Mouse (Mus musculus) 3T3-L1 (cell line): Measurements from ENCODE around the gene Cd160.

Experiments
- DNase-seq: peaks from one replicate; pipeline ENCODE4 v3.0.0-alpha.2; 2015; ENCODE audit warnings: low read depth, low spot score

Cd160 gene

GRCm38 (mm10) chr3:96828984-96829383 is at the start of gene Cd160, which contains the start of gene Pdzk1:
Gene Cd160 (minus strand): TSS chr3:96829351.
Gene Pdzk1 (plus strand): TSS chr3:96829284.
- DNase-seq, result no peak

DNA sequence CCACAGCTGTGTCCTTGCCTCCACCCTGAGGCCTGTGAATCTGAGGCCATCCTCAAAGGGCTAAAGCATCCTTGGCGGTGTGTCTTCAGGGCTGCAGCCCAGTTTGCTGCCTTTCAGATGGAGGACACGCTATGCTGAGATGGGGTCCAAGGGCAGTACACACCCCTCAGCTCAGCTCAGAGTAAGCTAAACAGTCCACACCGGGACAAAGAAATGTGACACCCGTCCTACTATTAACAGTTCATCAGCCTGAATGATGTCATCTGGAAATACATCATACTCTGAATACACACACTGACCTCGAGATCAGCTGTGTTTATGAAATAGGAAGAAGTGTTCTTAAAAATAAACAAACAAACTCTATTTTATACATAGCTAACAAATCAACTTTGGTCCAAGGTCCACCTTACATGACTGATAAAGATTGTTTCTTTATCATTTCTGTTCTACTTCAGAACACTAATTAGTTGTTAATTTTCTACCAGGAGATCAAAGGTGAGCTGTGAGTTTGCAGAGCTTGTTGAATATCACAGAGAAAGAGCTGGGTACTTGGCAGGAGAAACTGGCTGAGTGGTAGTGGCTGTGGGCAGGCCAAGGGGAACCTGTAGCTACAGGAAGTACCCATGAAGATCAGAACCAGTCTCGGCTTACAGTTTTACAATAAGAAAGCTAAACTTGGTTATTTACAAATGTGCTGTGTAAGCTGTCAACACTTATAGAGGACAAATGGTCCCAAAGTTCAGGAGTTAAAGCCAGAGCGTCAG is 45.8 kb upstream of the Cd160 start:
- DNase-seq, result no peak

DNA sequence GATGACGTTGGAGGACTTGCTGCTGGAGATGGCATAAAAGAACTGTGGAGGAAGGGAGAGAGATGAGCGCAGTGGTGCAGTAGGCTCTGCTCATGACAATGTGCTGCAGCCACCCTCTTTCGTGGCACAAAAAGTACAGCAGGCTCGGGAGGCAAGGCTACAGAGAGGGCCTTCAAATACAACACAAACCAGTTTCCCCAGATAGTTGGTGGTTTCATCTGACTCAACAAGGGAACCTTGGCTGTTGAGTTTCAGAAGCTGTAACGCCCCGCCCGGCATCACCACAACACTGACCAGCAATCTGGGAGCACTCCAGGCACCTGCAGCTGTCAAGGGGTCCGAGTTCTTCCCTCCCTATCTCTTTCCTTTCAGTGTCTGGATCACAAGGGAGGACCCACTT is 43.4 kb upstream of the Cd160 start:
- DNase-seq, result no peak

GRCm38 (mm10) chr3:96871070-96871469 is 41.9 kb upstream of the Cd160 start:
- DNase-seq, result no peak

DNA sequence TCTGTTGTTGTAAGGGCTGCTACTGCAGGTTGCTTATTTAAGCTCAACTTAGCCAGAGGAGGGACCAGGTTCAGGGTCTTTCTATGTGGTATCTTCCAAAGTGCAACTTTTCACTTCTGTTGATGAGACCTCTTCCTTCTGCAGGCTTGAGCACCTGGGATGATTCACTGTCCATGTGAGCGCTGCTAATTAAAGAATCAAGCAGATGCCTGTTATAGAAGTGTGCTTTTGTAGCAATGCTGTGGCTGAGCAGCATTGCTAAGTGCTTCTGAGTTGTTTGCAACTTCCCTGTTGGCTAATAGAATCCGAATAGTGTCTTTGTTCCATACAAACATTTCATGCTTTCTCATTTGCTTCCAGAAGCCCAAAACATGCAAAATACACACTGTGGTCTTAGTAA is 41.1 kb upstream of the Cd160 start:
- DNase-seq, result no peak

DNA sequence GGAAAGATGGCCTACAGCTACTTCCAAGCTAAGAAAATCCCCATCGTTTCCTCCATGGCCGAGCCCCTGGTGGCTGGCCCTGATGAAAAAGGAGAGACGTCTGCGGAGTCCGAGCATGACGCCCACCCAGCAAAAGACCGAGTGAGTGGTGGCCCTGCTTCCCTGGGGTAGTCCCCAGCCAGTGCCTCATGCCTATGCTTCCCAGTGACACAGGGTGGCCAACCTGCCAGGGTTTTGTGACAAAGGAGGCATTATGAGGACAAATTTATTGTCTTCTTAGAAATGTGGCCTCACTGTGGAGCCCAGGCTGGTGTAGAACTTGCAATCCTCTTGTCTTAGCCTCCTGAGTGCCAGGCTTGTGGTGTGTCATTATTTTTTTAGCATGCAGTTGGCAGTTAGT is 39.9 kb upstream of the Cd160 start:
- DNase-seq, result no peak

DNA sequence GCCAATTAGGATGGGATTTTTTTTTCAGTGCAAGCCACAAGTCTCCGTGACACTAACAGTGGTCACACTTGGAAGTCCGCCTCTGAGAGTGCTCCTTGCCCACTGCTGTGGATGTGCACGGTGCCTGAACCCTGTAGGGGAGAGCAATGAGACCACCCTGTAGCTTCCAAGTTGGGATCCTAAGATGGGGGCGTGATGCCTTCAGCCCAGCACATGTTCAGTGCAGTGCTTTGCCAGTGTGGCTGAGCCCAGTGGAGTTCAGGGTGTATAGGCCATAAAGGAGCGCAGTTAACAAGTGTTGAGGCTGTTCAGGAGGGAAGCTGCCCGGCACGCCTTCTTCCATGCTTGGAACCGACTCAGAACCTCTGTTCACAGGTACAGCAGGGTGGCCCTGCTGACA is 39.4 kb upstream of the Cd160 start:
- DNase-seq, result no peak

- no peak for DNase-seq
These were observed 38.7 kb upstream of the Cd160 start for GRCm38 (mm10) chr3:96867863-96868262.

- DNase-seq, result no peak
These were observed 31.3 kb upstream of the Cd160 start for GRCm38 (mm10) chr3:96860498-96860897.

DNA sequence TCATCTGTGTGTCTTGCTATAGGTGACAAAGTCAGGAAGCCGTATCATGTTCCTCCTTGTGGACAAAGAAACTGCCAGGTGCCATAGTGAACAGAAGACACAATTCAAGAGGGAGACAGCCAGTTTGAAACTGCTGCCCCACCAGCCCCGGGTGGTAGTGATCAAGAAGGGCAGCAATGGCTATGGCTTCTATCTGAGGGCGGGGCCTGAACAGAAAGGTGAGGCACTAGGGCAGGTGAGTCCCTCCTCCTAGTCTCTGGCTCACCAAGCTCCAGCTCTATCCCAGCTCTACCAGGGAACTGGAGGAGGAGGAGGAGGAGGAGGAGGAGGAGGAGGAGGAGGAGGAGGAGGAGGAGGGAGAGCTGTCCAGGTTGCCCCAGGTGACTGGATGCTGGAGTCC is 26.7 kb upstream of the Cd160 start:
- DNase-seq, result no peak

DNA sequence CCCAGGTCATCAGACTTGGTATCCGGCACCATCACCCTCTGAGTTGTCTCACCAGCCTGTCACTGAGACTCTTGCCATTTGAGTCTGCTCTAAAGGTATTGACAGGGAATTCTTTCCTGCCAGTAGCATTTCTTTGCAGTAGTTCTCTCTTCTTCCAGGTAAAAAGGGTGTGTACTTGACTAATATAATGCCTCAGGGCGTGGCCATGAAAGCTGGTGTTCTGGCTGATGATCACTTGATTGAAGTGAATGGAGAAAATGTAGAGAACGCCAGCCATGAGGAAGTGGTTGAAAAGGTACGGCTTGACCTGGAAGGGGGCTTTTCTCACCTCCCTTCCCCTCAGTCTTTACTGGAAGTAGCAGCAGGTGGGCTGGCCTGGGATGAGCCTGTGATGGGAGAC is 25.2 kb upstream of the Cd160 start:
- no peak for DNase-seq

GRCm38 (mm10) chr3:96852561-96852960 is 23.4 kb upstream of the Cd160 start:
- no peak for DNase-seq

DNA sequence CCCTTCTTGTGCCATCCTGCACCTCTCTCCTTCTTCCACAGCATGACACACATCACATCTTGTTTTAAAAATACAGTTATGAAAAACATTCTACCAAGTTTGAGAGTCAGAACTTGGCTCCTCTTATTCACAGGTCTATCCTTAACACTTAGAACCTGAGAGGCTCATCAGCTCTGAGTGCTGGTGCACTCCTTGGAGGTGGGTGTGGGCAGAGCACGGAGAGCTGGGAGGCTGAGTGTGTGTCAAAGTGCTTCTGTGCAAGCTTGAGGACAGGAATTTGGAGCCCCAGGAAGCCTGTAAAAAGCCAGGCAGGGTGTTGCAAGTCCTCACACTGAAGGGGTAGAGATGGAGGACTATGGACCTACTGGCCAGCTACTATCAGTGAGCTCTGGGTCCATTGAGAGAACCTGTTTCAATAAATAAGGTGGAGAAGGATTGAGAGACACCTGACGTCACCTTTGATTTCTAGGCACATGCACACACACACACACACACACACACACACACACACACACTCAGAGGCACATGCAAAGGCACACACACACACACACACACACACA is 20.1 kb upstream of the Cd160 start:
- DNase-seq, result no peak

DNA sequence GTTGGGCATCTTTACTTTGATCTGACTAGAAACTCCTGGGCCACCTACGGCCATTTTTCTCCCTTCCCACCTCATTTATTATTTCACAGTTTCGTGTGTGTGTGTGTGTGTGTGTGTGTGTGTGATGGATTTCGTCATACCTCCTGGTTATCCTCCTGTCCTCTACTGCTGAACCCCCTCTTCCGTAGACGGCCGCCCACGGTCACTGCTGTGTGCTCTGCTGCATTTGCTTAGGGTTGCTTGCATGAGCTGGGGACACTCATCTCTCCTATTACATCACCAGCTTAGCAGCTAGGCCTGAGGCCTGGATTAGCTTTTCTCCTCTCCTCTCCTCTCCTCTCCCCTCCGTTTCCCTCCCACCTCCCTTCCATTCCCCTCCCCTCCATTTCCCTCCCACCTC is 19.3 kb upstream of the Cd160 start:
- no peak for DNase-seq

- DNase-seq, result no peak
These were observed 18.5 kb upstream of the Cd160 start for GRCm38 (mm10) chr3:96847661-96848060.

GRCm38 (mm10) chr3:96846985-96847384 is 17.8 kb upstream of the Cd160 start:
- DNase-seq, result no peak

- no peak for DNase-seq
These were observed 16.7 kb upstream of the Cd160 start for GRCm38 (mm10) chr3:96845806-96846205.

GRCm38 (mm10) chr3:96845191-96845590 is 16.0 kb upstream of the Cd160 start:
- no peak for DNase-seq

DNA sequence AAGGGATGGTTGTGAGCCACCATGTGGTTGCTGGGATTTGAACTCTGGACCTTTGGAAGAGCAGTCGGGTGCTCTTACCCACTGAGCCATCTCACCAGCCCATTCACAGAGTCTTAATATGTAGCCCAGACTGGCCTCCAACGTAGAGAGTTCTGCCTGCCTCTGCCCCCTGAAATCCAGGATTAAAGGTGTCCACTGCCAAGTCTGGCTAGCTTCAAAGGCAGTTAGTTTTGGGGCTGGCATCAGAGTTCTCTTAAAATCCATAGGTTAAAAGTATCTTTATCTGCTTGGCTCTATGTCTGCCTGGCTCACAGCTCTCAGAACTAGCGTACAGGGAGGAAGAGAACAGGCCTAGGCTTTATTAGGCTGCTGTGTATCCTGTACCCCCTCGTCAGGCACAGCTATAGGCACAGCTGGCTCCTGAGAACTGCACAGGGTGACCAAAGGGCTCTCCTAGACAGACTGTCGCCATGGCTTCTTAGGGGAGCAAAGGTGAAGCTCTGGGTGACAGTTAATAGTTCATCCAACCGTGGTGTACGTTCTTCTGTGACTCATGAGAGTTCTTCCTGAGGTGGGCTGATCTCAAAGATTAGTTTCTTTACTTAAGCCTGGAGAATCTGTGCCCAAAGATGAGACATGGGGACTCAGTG is 10.0 kb upstream of the Cd160 start:
- no peak for DNase-seq

DNA sequence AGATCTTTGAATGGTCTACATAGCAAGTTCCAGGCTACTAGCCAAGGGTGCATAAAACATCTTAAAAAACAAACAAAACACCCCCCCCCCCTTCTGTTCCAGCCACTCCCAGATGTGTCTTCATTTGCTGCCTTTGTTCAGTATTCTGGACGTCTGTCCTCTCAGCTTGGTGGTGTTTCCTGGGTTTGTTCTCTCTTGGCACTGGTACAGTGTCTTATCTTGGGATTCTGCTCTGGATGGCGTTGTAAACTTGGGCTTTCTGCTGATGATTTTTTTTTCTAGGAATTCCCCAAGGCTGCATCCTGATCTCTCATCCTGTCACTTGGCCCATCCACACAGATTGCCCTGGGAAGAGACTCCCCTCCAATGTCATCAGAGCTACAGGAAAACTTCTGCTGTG is 7.3 kb upstream of the Cd160 start:
- DNase-seq, result no peak

GRCm38 (mm10) chr3:96834587-96835348 is 5.6 kb upstream of the Cd160 start:
- DNase-seq, result no peak

GRCm38 (mm10) chr3:96832930-96833329 is 3.8 kb upstream of the Cd160 start:
- no peak for DNase-seq
